Mouse (Mus musculus) stomach, embryonic 15.5 days (tissue): Measurements from ENCODE around the gene Gm3164. TPM values are rescaled to one million over a fixed set of nuclear protein-coding genes. Genes with fewer than 3 reads are reported as not detected.
"Not testable (repeated sequence)": the region's sequence is repeated elsewhere in the genome, so short reads cannot be mapped to it uniquely, and the experiment has no call there.

Experiments used
- ATAC-seq: fragments of 200-750 bp; cut with Nextera tagmentation; 2 replicates; pipeline ENCODE4 v1.8.0; 2017; ENCODE audit warnings: low read depth, moderate number of reproducible peaks, moderate TSS enrichment; ENCODE audit not compliant: insufficient read depth, low FRiP score
- H3K27ac ChIP-seq: fragments of 300-500 bp; sonication (generic); 2 replicates; pipeline ENCODE4 v1.5.1; 2015; ENCODE audit warnings: mild to moderate bottlenecking, inconsistent platforms
- H3K27me3 ChIP-seq: fragments of 300-500 bp; sonication (generic); replicated peaks from 2 replicates; pipeline ENCODE4 v1.6.1; 2015; ENCODE audit warnings: inconsistent platforms
- H3K36me3 ChIP-seq: fragments of 300-500 bp; sonication (generic); 2 replicates; pipeline ENCODE4 v1.6.1; 2015; ENCODE audit warnings: inconsistent platforms
- H3K4me1 ChIP-seq: fragments of 300-500 bp; sonication (generic); 2 replicates; pipeline ENCODE4 v1.6.1; 2015; ENCODE audit warnings: inconsistent platforms
- H3K4me2 ChIP-seq: fragments of 300-500 bp; sonication (generic); 2 replicates; pipeline ENCODE4 v1.6.1; 2015; ENCODE audit warnings: mild to moderate bottlenecking, inconsistent platforms
- H3K4me3 ChIP-seq: fragments of 300-500 bp; sonication (generic); replicated peaks from 2 replicates; pipeline ENCODE4 v1.5.1; 2015; ENCODE audit warnings: inconsistent platforms
- H3K9ac ChIP-seq: fragments of 300-500 bp; sonication (generic); 2 replicates; pipeline ENCODE4 v1.6.1; 2015; ENCODE audit warnings: inconsistent platforms
- H3K9me3 ChIP-seq: fragments of 300-500 bp; sonication (generic); 2 replicates; pipeline ENCODE4 v1.6.1; 2016; ENCODE audit warnings: inconsistent platforms
- WGBS: fragments of 180-500 bp; shearing (Covaris S2); methylation state at CpG from one replicate; pipeline ENCODE4 v1.1.7; 2015; 5-methylcytosine and 5-hydroxymethylcytosine counted together
- polyA plus RNA-seq: library from polyadenylated mRNA; unstranded; fragments of >200 nt; fragmentation: Nextera tagmentation; extraction: Ambion mirVana; gene quantifications from 2 replicates; pipeline ENCODE4 v1.2.1, GENCODE M21; 2015

The Gm3164 gene
- polyA plus RNA-seq, 1 experiment from 2014 or later, result 0.15 TPM

DNA sequence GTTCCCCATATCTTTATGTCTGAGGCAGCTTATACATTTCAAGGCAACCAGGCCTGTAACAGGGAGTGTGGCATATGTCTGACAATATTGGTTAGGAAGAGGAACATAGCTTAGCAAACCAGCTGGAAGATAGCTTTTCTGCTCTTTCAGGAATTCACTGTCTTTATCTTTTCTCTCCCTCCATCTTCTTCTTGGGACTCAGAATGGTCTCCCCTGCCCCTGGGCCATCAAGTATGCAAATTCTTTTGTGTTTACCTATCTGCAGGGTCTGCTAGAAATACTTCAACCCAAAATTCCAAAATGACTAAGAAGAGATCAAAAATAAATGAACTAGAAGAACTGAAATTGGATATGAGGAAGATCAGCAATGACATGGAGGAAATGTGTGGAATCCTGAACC, 15.4 kb downstream of the Gm3164 start, which contains the start of gene Gm3173:
Gm3173 (plus strand) TSS at position 301 of the 400 bp plus-strand sequence.
- not testable (repeated sequence) for ATAC-seq, H3K36me3 ChIP-seq

DNA sequence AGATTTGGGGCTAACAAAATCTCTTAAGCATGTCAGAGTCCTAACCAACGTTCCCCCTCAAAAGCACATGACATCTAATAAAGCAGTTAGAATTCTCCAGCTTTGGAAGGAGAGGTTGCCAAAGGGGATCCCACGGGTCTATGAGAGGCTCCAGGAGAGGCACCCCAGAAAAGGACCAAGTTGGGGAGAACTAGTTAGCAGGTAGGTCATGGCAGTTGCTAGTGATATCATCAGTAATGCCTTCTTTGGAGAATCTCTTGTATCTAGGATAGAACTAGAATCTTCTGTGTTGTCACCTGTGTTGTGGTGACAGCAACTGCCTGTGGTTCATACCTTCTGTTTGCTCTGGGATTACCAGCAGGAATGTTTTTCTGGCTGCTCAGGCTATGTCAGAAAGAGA, 66.2 kb downstream of the Gm3164 start, which contains the start of gene Gm3182:
Gm3182 (plus strand) TSS at position 301 of the 400 bp plus-strand sequence.
- H3K27me3 ChIP-seq, H3K4me2 ChIP-seq, H3K4me1 ChIP-seq, H3K27ac ChIP-seq, H3K9me3 ChIP-seq, H3K9ac ChIP-seq, H3K4me3 ChIP-seq, ATAC-seq, H3K36me3 ChIP-seq: not testable (repeated sequence)
- WGBS, result 81% methylated on average over 1 of the region's 2 CpGs

More for the DNA sequence above, 15.4 kb downstream of the Gm3164 start, which contains the start of gene Gm3173:
- H3K4me1 ChIP-seq, H3K9me3 ChIP-seq, H3K27me3 ChIP-seq, H3K4me2 ChIP-seq, H3K4me3 ChIP-seq, H3K9ac ChIP-seq, H3K27ac ChIP-seq: not testable (repeated sequence)

Other genes starting within 250 kb of the Gm3164 start
- gene Gm2974, start 232.9 kb upstream of the Gm3164 start, polyA plus RNA-seq, result 0.10 and 0.22 TPM in 2 replicates
- not detected in 2 replicates for gene Gm3138, start 165.8 kb upstream of the Gm3164 start, polyA plus RNA-seq
- gene Gm3149, start 98.2 kb upstream of the Gm3164 start, polyA plus RNA-seq, result not detected in 2 replicates
- gene 2610042L04Rik, start 80.7 kb upstream of the Gm3164 start, polyA plus RNA-seq, result 0.12 TPM in 1 of 2 replicates, not detected in the other
- gene Gm3159, start 17.9 kb upstream of the Gm3164 start, polyA plus RNA-seq, result not detected in 2 replicates
- gene Gm3173, start 15.5 kb downstream of the Gm3164 start, polyA plus RNA-seq, result not detected in 2 replicates
- gene Gm3182, start 66.3 kb downstream of the Gm3164 start, polyA plus RNA-seq, result not detected in 2 replicates
- gene Gm3047, start 140.0 kb downstream of the Gm3164 start, polyA plus RNA-seq, result not detected in 2 replicates
- gene Gm8159, start 216.9 kb downstream of the Gm3164 start, polyA plus RNA-seq, result not detected in 2 replicates
- 0.18 TPM in 1 of 2 replicates, not detected in the other for gene Gm3239, start 248.7 kb downstream of the Gm3164 start, polyA plus RNA-seq